Mouse (Mus musculus) bone marrow, adult 2 months (tissue): ENCODE results near the gene C3ar1. TPM values are rescaled to one million over a fixed set of nuclear protein-coding genes. Genes with fewer than 3 reads are reported as not detected.

ENCODE experiments used
- H3K27ac ChIP-seq: fragments of 200-500 bp; 2 replicates; pipeline ENCODE4 v1.5.1; 2012; ENCODE audit warnings: low read depth, mild to moderate bottlenecking, control low read depth, inconsistent platforms, low read length; ENCODE audit not compliant: control insufficient read depth, poor library complexity, insufficient read depth
- H3K4me1 ChIP-seq: fragments of 200-500 bp; 2 replicates; pipeline ENCODE4 v1.6.1; 2011; ENCODE audit warnings: low read length; ENCODE audit not compliant: control insufficient read depth, insufficient read depth
- H3K4me3 ChIP-seq: fragments of 200-500 bp; replicated peaks from 2 replicates; pipeline ENCODE3; 2011; ENCODE audit warnings: mild to moderate bottlenecking, low read depth, low read length, control low read depth; ENCODE audit not compliant: control insufficient read depth
- CTCF ChIP-seq: fragments of 200-500 bp; IDR thresholded peaks from 2 replicates; pipeline ENCODE4 v1.5.1; 2011; ENCODE audit warnings: low read length, control low read depth; ENCODE audit not compliant: control insufficient read depth, insufficient read depth
- POLR2A ChIP-seq: fragments of 200-500 bp; IDR thresholded peaks from 2 replicates; pipeline ENCODE4 v1.6.1; 2011; ENCODE audit warnings: low read depth, mild to moderate bottlenecking, control low read depth, low read length, borderline replicate concordance; ENCODE audit not compliant: control insufficient read depth
- WGBS: fragments of 180-500 bp; shearing (Covaris S2); methylation state at CpG from one replicate; pipeline ENCODE4 v1.1.7; 2018; 5-methylcytosine and 5-hydroxymethylcytosine counted together
- polyA plus RNA-seq: library from polyadenylated mRNA; stranded (reverse); fragments of >200 nt; gene quantifications from 2 replicates; pipeline ENCODE4 v1.2.4, GENCODE M21; 2011; ENCODE audit warnings: low replicate concordance; ENCODE audit not compliant: missing spikeins, insufficient read depth, insufficient read length

C3ar1 gene
- polyA plus RNA-seq, 1 experiment = 0.35 TPM

- WGBS = 11% methylated on average over 10 of the region's 10 CpGs
- H3K27ac ChIP-seq = peak overlapping the region; percentile 53; the same call in 1 of the 2 replicates
- no peaks in the 10 kb centered on the region; the same call in 1 of the 2 replicates for H3K4me1 ChIP-seq
- no peak for TF ChIP-seq CTCF
- no peak for TF ChIP-seq POLR2A
- H3K4me3 ChIP-seq = peak overlapping the region; percentile 66
Observed at GRCm38 (mm10) chr6:122800640-122801300, 55.2 kb downstream of the C3ar1 start.

Other genes with a start within 250 kb of the C3ar1 start
- gene Gdf3, start 246.1 kb downstream of the C3ar1 start, polyA plus RNA-seq = 2.0 and 8.2 TPM in 2 replicates
- gene Dppa3, start 229.8 kb downstream of the C3ar1 start, polyA plus RNA-seq = 1.8 TPM in 1 of 2 replicates, not detected in the other
- gene Nanog, start 148.7 kb downstream of the C3ar1 start, polyA plus RNA-seq = 18.2 TPM in 1 of 2 replicates, not detected in the other
- 45.2 and 88.2 TPM in 2 replicates for gene Slc2a3, start 54.5 kb downstream of the C3ar1 start, polyA plus RNA-seq
- 9.6 and 18.0 TPM in 2 replicates for gene Foxj2, start 36.2 kb downstream of the C3ar1 start, polyA plus RNA-seq
- gene Necap1, start 18.3 kb upstream of the C3ar1 start, polyA plus RNA-seq = 7.4 and 8.9 TPM in 2 replicates
- 16.5 and 26.6 TPM in 2 replicates for gene Clec4a1, start 65.7 kb upstream of the C3ar1 start, polyA plus RNA-seq
- 3.1 and 7.9 TPM in 2 replicates for gene Clec4a3, start 96.4 kb upstream of the C3ar1 start, polyA plus RNA-seq
- not detected in 2 replicates for gene Clec4a4, start 134.2 kb upstream of the C3ar1 start, polyA plus RNA-seq
- 6.3 and 9.0 TPM in 2 replicates for gene Clec4b1, start 193.8 kb upstream of the C3ar1 start, polyA plus RNA-seq